Mouse (Mus musculus) stomach, postnatal 0 days (tissue): ENCODE data around the gene 1110012L19Rik.

Source experiments
- CTCF ChIP-seq: IDR thresholded peaks from 2 replicates; pipeline ENCODE4 v1.5.1; 2016; ENCODE audit warnings: antibody characterized with exemption, low read depth, mild to moderate bottlenecking, moderate library complexity
- EP300 ChIP-seq: optimal IDR thresholded peaks from 2 replicates; pipeline ENCODE3; 2016; ENCODE audit warnings: antibody characterized with exemption

- TF ChIP-seq CTCF (no peak), EP300 (no peak)
These were observed 781 bp upstream of the 1110012L19Rik start for GRCm38 (mm10) chrX:70384917-70385275.
